Mouse (Mus musculus): ENCODE data around the gene Clstn3. TPM values are rescaled to one million over a fixed set of nuclear protein-coding genes. Genes with fewer than 3 reads are reported as not detected.

Gene Clstn3
- total and polyA plus RNA-seq, 3 experiments: 17.7 to 126 (median 21.4) TPM

GRCm38 (mm10) chr6:124408355-124408754 lies 56.2 kb downstream of the Clstn3 start:
- TF ChIP-seq MYC (IDR thresholded peaks at IDR 0.05; ENCODE audit: low read depth, low read length) (no peak), CHD1 (IDR thresholded peaks at IDR 0.05; ENCODE audit: low read depth, low read length) (no peak), MAX (IDR thresholded peaks at IDR 0.05; ENCODE audit: low read length) (no peak), IRF4 (IDR thresholded peaks at IDR 0.05; ENCODE audit: low read depth, low read length) (no peak), ETS1 (conservative IDR thresholded peaks at IDR 0.05; ENCODE audit: low read depth, low read length) (no peak), NELFE (IDR thresholded peaks at IDR 0.05; ENCODE audit: low read depth, low read length) (no peak), MXI1 (IDR thresholded peaks at IDR 0.05; ENCODE audit: low read depth, low read length) (no peak), GABPA (IDR thresholded peaks at IDR 0.05; ENCODE audit: insufficient replicate concordance, low read depth, low read length) (no peak), MAZ (IDR thresholded peaks at IDR 0.05; ENCODE audit: low read depth, low read length) (no peak), ZMIZ1 (IDR thresholded peaks at IDR 0.05; ENCODE audit: low read depth, low read length) (no peak), EP300 (IDR thresholded peaks at IDR 0.05; ENCODE audit: low read length) (no peak), MEF2A (IDR thresholded peaks at IDR 0.05; ENCODE audit: borderline replicate concordance, low read depth, low read length) (no peak), JUN (IDR thresholded peaks at IDR 0.05; ENCODE audit: insufficient read depth, low read depth, low read length) (no peak), HCFC1 (IDR thresholded peaks at IDR 0.05; ENCODE audit: low read depth, low read length) (no peak)
- Histone ChIP-seq H3K27me3 (replicated peaks) (no peaks in the 10 kb centered on the region), H3K9ac (ENCODE audit: insufficient read depth, low read depth) (no peak overlapping the region), H3K4me1 (ENCODE audit: control insufficient read depth in 1 of 2, insufficient read depth in 2 of 2) (peaks cover 0 to 8% of the 10 kb centered on the region in 2 experiments; a peak in 2 of 4 replicates), H3K4me3 (replicated peaks in 1 of 3; ENCODE audit: low read depth in 2 of 3, low read length in 2 of 3, poor library complexity in 1 of 3) (no peak overlapping the region), H3K9me3 (replicated peaks; ENCODE audit: low read length) (no peaks in the 10 kb centered on the region), H3K27ac (ENCODE audit: insufficient read depth, low read depth) (no peak overlapping the region), H3K36me3 (replicated peaks in 1 of 2; ENCODE audit: control insufficient read depth in 1 of 2, insufficient read depth in 1 of 2, low read length in 1 of 2) (peaks cover 40 to 80% of the 10 kb centered on the region in 2 experiments), H3K4me2 (ENCODE audit: insufficient read depth, low read depth, poor library complexity, severe bottlenecking) (no peak overlapping the region), H3K79me2 (replicated peaks; ENCODE audit: control insufficient read depth, extremely low read depth, insufficient read depth, poor library complexity, severe bottlenecking) (no peaks in the 10 kb centered on the region; the same call in 1 of the 2 replicates)
- dilution Hi-C loops (cut with MboI; ENCODE audit: extremely low pct_ligation_motif_present, extremely low pct_unique_long_range_greater_than_20kb, low sequenced_read_pairs) (no loop called here), in situ Hi-C loops (cut with MboI; ENCODE audit: low pct_ligation_motif_present, low pct_unique_long_range_greater_than_20kb, low sequenced_read_pairs) (no loop called here)
- no peak for DNase-seq (ENCODE audit: extremely low read depth)

DNA sequence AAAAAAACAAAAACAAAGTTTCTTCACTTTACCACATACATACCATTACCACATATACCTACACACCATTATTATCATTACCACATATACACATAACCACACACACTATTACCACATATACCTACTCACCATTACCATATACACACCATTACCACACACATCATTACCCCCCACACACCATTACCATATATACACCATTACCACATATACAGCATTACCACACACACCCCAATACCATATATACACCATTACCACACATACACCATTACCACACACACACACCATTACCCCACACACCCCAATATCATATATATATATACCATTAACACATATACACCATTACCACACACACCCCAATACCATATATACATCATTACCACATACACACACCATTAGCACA lies 57.4 kb downstream of the Clstn3 start:
- Histone ChIP-seq H3K36me3 (replicated peaks in 1 of 2; ENCODE audit: control insufficient read depth in 1 of 2, insufficient read depth in 1 of 2, low read length in 1 of 2) (peaks cover 49 to 80% of the 10 kb centered on the region in 2 experiments), H3K4me3 (replicated peaks in 1 of 3; ENCODE audit: low read depth in 2 of 3, low read length in 2 of 3, poor library complexity in 1 of 3) (no peak overlapping the region), H3K9ac (ENCODE audit: insufficient read depth, low read depth) (no peak overlapping the region), H3K4me2 (ENCODE audit: insufficient read depth, low read depth, poor library complexity, severe bottlenecking) (no peak overlapping the region), H3K79me2 (replicated peaks; ENCODE audit: control insufficient read depth, extremely low read depth, insufficient read depth, poor library complexity, severe bottlenecking) (no peaks in the 10 kb centered on the region; the same call in 1 of the 2 replicates), H3K27ac (ENCODE audit: insufficient read depth, low read depth) (no peak overlapping the region), H3K27me3 (replicated peaks) (no peaks in the 10 kb centered on the region), H3K9me3 (replicated peaks; ENCODE audit: low read length) (no peaks in the 10 kb centered on the region), H3K4me1 (ENCODE audit: control insufficient read depth in 1 of 2, insufficient read depth in 2 of 2) (no peaks in the 10 kb centered on the region)
- in situ Hi-C loops (cut with MboI; ENCODE audit: low pct_ligation_motif_present, low pct_unique_long_range_greater_than_20kb, low sequenced_read_pairs): no loop called here
- DNase-seq (ENCODE audit: extremely low read depth): no peak
- dilution Hi-C loops (cut with MboI; ENCODE audit: extremely low pct_ligation_motif_present, extremely low pct_unique_long_range_greater_than_20kb, low sequenced_read_pairs): no loop called here
- TF ChIP-seq BHLHE40 (IDR thresholded peaks at IDR 0.05; ENCODE audit: low read depth, low read length) (no peak), ZNF384 (IDR thresholded peaks at IDR 0.05; ENCODE audit: low read depth, low read length) (no peak), PAX5 (IDR thresholded peaks at IDR 0.05; ENCODE audit: low read length) (no peak), MXI1 (IDR thresholded peaks at IDR 0.05; ENCODE audit: low read depth, low read length) (no peak), USF1 (IDR thresholded peaks at IDR 0.05; ENCODE audit: low read depth, low read length) (no peak), USF2 (conservative IDR thresholded peaks at IDR 0.05; ENCODE audit: low read depth, low read length) (no peak), UBTF (IDR thresholded peaks at IDR 0.05; ENCODE audit: low read depth, low read length) (no peak), CHD2 (IDR thresholded peaks at IDR 0.05; ENCODE audit: low read length) (no peak), EP300 (IDR thresholded peaks at IDR 0.05; ENCODE audit: low read length) (no peak), CTCF (conservative IDR thresholded peaks at IDR 0.05 in 1 of 2, IDR thresholded peaks at IDR 0.05 in 1 of 2; ENCODE audit: low read depth in 2 of 2, low read length in 2 of 2) (no peak), IRF4 (IDR thresholded peaks at IDR 0.05; ENCODE audit: low read depth, low read length) (no peak), SMC3 (IDR thresholded peaks at IDR 0.05; ENCODE audit: low read depth, low read length) (no peak), RCOR1 (conservative IDR thresholded peaks at IDR 0.05; ENCODE audit: low read depth, low read length) (no peak), RAD21 (IDR thresholded peaks at IDR 0.05; ENCODE audit: low read depth, low read length) (no peak), MYC (IDR thresholded peaks at IDR 0.05; ENCODE audit: low read depth, low read length) (no peak), GABPA (IDR thresholded peaks at IDR 0.05; ENCODE audit: insufficient replicate concordance, low read depth, low read length) (no peak), POLR2A (IDR thresholded peaks at IDR 0.05; ENCODE audit: low read depth, low read length) (no peak), TCF12 (IDR thresholded peaks at IDR 0.05; ENCODE audit: low read depth, low read length) (no peak)

Measured in CH12.LX (cell line).